Mouse (Mus musculus) right cerebral cortex, adult 18-20 months (tissue): ENCODE measurements around the gene Itpripl2.

Source experiments
- DNase-seq: peaks from one replicate; pipeline ENCODE4 v3.0.0; 2022; ENCODE audit warnings: mixed read lengths

The Itpripl2 gene

DNA sequence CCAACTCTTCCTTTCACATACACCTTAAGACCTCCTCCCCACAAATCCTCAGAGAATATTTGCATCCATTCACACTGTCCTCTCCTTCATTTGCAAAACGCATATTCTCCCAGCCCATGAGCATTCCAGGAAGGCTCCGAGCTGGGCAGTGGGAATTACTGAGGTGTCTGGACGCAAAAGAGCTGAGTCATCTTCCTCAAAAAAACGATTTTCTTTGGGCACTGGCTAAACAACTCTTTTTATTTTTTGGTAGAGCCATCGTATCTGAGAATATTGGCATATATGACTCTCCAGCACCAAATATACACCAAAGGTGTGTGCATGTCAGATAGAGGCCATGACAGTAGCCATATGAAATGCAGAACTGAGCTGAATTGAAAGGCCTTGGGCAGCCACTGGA is 4.9 kb downstream of the Itpripl2 start:
- no peak for DNase-seq

DNA sequence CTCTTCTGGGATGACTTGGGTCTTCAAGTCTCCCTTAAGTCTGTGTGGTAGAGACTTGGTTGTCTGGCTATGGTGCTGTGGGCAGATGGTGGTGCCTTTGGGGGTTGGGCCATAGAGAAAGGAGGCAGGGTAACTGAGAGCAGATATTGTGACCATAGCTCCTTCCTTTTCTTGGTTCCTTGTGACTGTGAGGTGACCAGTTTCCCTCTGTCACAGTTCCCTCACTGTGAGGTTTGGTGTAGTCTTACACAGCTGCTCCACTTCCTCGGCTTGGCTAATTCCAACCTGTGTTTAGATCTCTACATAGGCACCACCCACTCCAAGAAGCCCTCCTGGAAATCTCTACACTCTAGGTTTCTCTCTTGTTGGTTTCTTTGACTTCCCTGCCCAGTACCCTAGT is 7.8 kb downstream of the Itpripl2 start:
- no peak for DNase-seq

DNA sequence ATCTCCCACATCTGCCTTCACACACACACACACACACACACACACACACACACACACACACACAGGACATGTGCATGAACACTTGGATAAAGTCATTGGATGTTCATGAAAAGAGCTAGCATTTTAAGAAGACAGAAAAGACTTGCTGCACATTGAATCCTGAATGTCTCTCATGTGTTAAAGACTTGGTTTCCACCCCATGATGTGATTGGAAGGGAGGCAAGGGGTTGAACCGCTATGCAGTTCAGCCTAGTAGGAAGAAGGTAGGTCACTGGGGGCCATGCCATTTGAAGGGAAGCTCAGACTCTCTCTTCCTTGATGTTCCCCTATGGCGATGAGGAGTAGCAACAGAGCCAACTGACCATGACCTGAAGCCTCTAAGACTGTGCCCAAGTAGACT is 9.8 kb downstream of the Itpripl2 start:
- DNase-seq = no peak

DNA sequence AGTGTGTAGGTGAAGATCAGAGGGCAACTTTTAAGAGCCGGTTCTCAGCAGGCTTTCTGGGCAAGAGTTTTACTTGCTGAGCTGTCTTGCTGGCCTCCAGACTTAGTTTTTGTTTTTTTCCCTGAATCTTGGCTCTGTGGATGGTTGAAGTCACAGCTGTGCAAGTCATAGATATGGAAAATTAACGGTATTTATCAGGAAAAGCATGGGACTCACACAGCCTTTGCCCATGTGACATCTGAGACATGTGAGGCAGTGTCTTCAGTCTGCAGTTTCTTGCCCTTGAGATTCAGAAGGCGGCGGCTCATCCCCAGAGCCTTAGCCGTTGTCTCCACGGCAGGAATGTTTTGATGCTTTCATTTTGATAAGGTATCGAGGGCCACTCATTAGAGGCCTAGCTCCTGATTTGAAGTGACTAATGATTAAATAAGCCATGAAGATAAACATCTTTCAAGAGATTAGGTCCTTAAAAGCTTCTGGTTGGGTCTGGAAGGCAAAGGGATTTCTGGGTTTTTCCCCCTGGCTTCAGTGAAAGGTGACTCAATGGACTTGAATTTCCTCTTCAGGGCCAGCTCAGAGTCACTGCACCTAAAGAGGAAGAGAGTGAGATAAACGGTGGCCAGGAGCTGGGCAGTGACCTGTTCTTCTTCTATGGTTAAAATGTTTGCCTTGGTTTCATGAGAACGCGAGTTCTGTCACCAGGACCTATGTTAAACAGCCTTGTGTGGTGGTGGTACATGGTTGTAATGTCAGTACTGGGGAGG is 10.5 kb downstream of the Itpripl2 start:
- no peak for DNase-seq

DNA sequence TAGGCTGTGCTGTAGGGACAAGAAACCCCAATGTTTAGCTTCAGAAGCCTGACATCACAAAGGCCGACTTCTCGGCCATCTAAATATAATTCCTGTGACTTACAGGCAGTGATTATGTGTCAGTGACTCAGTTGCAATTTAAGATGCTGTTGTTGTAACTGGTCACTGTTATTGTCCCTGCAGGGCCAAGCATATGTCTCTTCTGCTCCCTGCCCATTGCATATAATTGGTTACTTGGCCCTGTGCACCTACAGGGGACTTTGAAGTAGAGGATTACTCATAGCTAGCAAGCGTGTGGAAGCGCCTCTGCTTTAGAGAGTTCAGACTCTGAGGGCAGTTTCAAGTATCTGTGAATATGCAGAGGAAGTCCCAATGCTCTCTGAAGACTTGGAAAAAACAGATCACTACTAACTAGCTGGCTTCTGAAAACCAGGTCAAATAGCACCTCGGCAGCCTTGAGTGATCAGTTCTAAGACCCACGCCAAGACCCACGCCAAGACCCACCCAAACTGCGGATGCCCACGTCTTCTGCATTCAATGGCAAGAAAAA is 11.5 kb downstream of the Itpripl2 start:
- no peak for DNase-seq

DNA sequence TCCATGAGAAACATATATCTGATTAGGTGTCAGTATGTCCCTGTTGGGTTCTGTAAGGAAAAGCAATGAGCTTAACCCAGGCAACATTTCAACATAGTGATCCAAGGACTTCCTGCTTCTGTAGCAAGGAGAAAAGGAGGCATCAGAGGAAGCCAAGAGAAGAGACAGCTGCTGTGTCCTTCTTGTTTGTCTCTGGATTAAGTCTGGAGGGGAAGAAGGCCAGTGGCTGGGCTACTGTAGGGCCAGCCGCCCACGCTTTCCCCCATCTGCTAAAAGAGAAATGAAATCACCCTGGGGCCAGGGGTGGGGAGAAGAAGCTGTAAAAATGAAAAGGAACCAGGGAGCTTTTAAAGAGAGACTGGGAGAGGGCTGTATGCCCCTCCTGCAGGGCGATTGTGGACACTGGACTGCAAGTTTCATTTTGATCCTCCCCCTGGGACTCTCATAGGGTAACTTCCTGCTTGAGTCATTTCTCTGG is 12.9 kb downstream of the Itpripl2 start:
- no peak for DNase-seq

DNA sequence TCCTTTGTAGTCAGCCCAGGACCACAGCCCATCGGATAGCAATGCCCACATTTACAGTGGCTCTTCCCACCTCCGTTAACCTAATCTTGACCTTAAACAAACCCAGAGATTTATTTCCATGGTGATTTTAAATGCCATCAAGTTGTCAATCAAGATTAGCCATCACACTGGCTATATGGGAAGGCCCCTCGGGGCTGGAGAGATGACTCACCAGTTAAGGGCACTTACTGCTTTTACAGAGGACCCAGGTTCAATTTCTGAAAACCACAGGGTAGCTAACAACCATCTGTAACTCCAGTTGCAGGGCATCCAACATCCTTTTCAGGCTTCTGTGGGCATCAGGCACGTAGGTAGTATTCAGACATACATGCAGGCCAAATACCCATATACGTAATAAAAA is 15.3 kb downstream of the Itpripl2 start:
- no peak for DNase-seq

DNA sequence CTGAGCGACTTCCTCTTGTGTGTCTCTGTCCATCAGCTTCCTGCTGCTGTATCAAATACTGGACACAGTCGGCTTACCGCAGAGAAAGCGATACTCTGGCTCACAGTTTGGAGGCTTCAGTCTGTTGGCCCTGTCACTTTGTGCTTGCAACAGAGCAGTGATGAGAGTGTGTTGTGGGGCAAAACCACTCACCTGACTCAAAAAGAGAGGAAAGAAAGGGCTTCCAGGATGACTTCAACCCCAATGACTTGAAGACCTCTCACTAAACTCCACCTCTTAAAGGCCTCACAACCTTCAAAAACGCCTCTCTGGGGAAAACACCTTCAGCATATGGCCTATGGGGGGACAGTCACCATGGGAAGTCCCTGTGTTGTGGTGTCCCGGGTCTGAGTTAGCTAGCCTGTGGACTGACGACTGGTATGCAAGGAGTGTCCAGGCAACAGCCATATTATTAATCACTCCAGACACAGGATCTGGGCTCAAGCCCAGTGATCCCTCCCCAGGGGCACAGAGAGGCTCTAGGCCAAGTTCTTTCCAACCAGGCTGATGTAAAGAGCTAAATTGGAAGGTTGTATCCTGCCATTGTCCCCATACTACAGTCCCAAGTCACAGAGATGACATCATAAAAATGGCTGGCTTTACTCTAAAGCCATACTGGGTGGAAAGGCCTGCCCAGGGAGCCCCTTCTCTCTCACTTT is 16.6 kb downstream of the Itpripl2 start:
- no peak for DNase-seq

DNA sequence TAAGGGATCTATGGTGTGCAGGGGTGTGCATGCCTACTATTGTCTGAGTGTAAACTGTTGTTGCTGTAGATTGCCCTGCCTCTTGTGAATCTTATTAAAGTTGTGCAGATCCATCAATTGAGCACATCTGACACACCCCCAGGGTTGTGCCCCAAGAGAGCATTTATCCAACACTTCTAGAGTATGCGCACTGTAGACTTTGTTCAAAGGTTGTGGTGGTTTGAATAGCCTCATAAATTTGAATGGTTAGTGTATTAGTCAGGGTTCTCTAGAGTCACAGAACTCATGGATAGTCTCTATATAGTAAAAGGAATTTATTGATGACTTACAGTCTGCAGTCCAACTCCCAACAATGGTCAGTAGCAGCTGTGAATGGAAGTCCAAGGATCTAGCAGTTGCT is 18.9 kb downstream of the Itpripl2 start:
- no peak for DNase-seq

DNA sequence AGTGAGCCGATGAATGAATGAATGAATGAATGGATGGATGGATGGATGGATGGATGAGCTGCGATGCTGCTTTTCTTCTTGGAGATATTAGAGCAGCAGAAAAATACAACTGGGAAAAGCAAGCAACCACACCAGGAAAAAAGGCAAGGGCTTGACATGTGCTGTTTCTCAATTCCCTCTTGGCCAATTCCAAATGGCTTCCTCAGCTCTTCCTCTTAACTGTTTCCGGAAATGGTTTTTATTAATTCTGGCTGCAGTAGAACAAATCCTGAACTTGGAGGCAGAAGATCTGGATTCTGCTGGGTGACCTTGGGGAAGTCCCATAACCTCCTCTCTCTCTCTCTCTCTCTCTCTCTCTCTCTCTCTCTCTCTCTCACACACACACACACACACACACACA is 23.7 kb downstream of the Itpripl2 start:
- DNase-seq = no peak

DNA sequence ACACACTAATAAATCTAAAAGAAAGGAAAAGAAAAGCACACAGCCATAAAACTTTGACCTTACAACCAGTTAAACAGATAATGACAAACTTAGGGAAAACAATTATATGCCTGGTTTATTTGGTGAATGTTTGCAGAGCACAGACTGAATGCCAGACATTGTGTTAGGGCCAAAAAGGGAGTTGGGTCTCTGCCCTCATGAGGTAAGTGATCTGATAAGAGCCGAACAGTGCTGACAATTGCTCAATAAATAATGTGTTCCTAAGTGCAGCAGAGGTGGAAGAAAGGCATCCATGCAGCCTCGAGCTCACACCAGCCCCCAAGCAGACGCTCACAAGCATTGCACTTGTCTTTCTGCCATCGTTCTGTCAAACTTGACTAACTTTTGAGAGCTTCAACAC is 27.3 kb downstream of the Itpripl2 start:
- no peak for DNase-seq

DNA sequence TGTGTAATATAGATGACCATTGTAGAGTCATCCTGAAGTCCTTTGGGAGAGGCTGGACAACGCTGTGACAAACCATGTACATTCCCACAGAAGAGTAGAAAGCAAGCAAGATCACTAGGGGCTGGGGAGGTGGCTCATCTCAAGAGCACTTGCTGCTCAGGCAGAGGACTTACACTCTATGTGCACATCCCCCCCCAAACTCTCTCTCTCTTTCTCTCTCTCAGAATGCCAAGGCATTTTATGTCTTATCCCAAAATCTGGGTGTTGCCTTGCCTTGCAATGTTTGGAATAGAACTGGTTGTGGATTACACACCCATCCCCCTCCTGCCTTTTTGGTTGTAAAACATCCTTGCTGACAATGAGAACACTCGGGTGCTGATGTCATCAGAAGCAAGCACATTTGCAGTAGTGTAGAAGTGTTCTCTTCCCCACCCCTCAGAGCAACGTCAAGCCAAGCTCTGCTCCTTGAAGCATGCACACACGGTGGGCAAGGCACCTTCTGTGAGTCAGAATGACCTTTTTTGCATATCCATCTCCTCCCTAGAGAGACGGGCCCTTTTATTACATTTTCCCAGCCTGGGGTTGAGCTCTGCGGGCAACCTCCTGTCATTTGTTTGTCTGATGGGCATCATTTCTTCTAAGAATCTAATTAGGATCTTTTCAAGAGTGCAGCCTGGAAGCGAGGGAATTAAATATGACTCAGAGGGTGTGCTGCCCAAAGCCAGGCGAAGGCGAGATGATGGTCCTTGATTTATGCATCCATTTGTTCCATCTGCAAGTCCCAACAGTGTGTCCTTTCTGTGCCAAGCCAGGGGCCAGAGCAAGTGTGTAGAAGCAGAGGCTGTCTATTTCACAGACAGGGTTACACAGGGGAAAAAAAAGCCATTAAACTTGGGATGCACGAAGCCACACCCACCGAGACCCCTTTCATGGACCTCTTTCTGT is 28.7 kb downstream of the Itpripl2 start:
- DNase-seq = no peak

DNA sequence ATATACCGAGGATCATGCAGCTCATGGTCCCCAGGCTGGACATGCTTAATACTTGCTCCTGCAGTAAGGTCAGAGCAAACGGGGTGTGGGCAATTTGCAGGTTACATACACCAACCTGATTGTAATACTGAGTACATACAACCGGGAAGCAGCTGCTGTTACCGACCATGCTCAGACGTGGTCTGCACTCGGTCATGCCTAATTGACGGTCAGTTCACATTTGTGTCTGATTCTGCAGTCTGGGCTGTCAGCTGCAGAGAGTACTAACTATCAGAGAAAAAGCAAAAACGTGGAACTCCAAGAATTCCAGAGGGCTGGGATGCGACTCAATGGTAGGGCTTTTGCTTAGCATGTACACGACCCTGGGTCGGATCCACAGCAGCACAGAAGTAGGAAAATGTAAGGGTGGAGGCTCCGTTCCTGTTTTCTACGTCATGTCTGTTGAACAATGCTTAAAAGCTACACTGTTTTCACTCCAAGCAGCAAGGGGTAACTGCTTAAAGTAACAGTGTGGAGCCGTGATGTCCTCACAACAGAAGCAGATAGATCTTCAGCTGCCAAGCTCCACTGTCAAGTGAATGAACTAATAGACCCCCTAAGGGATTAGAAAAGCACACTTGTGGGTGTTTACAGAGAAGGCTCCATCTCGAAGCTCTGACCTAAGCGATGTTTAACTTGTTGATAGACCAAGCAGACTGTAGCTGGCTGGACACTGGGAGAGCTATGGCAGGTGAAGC is 30.2 kb downstream of the Itpripl2 start:
- DNase-seq = no peak

DNA sequence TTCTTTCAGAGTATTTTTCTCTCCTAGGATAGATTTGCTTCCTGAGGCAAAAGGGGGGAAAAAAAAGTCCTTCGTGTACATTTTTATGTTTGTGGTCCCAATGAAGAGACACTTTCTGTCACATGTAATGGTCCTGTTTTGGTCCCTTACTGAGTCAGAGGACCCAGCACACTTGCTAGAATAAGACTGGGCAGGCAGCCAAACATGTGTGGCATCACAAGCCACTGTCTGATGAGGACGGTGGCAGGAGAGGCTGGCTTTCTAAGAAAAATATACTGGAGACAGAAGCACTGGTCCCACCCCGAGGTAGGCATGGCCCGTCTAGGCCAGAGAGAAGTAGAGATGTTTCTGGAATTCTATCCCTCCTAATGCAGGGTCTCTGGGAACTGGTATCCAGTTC is 38.1 kb downstream of the Itpripl2 start:
- no peak for DNase-seq

DNA sequence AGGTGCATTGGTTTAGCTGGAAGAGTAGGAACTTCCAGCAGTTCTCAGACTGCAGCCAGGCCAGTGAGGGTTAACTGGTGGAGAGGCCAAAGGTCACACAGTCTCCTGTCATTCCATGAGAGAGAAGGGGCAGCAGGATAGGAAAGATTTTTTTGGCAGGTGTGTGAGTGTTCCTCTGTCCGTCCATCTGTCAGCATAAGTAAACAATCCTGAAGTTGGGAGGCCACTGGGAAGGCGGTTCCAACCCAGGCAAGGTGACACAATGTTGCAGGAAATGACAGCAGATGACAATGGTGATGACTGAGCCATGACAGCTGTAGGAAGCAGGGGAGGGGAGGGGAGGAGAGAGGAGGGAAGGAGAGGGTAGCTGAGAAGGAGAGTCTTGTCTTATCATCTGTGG is 38.8 kb downstream of the Itpripl2 start:
- no peak for DNase-seq

DNA sequence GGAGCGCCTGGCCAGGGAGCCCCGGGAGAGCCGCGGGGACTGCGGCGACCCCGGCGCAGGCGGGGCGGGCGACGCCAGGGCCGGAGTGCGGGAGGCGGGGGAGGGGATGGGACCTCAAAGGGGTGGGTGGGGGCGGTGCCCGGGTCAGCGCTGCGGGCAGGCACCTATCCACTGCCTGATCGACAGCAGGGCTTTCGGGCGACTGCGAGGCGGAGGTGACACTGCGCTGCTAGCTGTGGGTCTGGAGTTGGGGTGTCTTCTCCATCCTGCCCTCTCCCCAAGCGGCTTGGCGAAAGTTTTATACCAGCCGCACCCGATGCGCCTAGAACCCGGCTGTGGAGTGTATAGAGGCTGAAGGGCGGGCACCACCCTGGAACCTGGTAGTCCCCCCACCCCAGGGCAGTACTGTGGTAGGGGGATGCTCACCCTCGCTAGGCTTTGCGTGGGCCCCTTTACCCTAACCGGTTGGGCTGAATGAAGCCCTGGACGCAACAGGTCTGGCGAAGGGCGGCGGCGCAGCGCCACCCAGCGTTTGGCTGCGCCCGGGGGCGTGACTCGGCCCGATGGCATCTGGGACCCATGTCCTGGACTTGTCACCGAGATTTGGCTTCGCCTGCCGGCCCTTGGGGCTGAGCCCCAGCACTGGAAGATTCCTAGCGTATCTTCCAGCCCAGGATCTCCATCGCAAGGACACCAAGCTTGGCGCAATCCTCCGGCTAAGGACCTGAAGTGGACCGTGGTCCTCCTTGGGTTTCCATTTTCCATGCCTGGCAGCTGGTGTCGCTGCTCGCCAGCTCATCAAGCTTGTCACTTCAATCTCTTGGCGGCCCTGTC is 43.4 kb downstream of the Itpripl2 start, which contains the start of gene Syt17:
TSS of gene Syt17 (minus strand) at position 89 of the 834 bp plus-strand sequence.
- peak; percentile 39 for DNase-seq

DNA sequence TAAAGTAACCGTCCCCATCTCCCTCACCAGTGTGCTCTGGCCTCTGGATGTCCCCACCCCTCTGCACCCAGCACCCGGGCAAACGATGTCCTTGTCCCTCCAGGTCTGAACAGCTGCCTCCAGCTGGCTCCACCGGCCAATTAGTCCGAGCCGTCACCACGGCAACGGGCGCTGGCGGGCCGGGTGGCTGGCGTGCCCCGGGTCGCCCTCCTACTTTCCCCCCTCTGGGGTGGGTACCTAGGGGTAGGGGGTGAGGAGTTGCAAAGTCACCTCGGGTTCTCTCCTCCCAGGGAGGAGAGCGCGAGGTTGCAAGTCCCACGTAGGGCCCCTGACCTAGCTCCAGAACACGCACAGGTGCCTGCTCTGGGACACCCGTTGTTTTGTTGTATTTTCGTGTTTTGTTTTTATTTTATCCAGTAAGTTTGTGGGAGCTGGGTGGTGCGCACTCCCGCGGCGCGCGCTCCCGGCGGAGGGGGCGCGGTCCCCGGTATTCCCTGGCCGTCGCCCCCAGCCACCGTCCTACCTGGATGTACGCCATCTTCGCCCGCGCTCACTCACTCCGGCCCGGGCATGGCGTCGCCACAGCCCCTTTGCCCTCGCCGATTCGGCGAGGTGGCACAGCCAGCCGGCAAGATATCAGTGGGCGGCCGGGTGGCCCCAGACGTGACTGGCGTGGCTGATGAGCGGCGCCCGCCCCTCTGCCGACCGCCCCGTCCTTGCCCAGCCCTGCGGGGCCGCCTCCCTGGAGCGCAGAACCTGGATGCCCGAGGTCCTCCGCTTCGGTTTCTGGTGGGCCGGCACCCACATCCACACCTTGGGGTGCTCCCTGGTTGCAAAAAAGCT is 44.3 kb downstream of the Itpripl2 start:
- no peak for DNase-seq

DNA sequence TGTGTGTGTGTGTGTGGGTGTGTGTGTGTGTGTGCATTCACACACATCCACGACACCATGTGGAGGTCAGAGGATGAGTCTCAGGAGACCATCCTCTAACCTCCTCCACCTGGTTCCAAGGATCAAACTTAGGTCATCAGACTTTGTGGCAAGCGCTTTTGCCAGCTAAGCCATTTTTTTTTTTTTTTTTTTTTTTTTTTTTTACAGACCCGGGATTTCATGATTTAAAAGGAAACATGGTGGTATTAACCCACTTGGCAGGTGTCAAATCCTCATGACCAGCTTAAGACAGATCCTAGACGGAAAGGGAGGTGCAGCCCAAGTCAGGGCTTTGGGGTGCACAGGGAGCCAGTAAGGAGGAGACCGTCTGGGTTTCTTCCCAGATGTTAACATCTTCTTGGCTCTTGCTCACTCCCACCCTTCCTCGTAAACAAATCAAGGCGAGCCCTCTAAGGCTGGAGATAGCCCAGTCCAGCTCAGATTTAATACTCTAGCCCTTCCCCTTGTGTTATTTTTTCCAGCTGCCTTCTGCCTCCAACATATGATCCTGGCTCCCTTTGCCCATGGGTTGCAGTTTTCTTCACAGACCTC is 47.8 kb downstream of the Itpripl2 start:
- no peak for DNase-seq

DNA sequence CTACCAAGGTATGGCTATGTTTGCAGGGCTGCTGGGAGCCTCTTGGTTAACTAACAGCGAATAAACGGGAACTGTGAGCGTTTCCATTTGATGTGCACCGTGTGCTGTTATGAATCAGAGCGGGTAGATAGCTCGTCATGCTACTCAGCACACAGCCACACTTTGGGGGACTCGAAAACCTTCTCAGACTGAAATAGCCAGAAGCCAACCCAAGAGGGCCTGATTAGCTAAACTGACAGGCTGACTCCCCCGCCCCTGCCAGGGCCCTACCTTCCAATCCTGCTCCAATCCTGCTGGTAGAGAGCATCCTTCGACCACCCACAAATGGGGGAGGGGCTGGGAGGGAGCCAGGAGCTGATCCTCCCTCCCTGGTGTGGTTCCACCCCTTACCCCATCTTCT is 48.4 kb downstream of the Itpripl2 start:
- peak; percentile 49 for DNase-seq

DNA sequence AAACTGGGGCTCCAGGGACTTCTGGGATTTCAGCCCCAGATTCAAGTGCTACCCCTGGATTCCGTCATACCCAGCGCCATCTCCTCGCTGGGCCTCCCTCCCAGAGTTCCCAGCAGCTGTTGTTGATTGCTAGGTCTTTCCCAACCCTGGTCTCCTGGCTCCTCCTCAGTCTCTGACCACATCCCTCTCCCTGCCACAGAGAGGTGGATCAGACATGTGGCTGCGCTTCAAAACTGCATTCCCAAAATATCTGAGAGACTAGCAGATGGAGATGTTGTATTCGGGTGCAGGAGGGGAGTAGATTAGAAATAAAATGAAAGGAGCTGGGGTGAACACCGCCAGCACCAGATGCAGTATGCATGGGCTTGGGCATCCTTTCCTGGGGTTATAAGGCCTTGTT is 50.2 kb downstream of the Itpripl2 start:
- peak; percentile 38 for DNase-seq
